Mouse (Mus musculus): ENCODE results near the gene Prodh2.

DNA sequence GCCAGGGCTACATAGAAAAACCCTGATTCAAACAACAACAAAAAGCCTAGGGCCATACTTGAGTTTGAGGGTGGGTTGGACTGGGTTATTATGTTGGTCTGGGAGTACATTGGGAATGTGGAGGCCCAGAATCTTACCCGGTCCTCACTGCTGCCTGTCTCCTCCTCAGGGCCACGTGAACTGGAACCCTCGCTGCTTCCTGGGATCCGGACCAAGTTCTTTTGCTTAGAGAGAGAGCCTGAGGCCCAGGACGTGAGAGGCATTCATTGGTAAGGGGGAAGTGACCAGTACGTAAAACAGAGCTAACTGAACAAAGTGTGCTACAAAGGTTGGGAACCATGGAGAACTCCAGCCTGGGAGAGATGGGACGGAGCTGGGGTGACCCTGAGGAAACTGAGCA, 43.2 kb upstream of the Prodh2 start:
- TF ChIP-seq CTCF (conservative IDR thresholded peaks at IDR 0.05; ENCODE audit: insufficient read depth, insufficient read length, low read depth, low read length) (no peak), POLR2A (IDR thresholded peaks at IDR 0.05; ENCODE audit: low read depth, low read length) (no peak)
